Mouse (Mus musculus) lung, embryonic 14.5 days (tissue): ENCODE results near the gene Npffr2. TPM values are rescaled to one million over a fixed set of nuclear protein-coding genes. Genes with fewer than 3 reads are reported as not detected.

ENCODE experiments used
- ATAC-seq: fragments of 200-750 bp; cut with Nextera tagmentation; 2 replicates; pipeline ENCODE4 v1.8.0; 2017; ENCODE audit warnings: mild to moderate bottlenecking, moderate TSS enrichment, moderate library complexity; ENCODE audit not compliant: insufficient read depth
- DNase-seq: peaks from one replicate; pipeline ENCODE4 v3.0.0-alpha.2; 2015
- H3K27ac ChIP-seq: fragments of 300-500 bp; sonication (generic); 2 replicates; pipeline ENCODE4 v1.5.1; 2014; ENCODE audit warnings: low read depth, mild to moderate bottlenecking, moderate library complexity
- H3K27me3 ChIP-seq: fragments of 300-500 bp; sonication (generic); 2 replicates; pipeline ENCODE4 v1.6.1; 2014; ENCODE audit warnings: low read length, control low read depth; ENCODE audit not compliant: insufficient read depth
- H3K36me3 ChIP-seq: fragments of 300-500 bp; sonication (generic); 2 replicates; pipeline ENCODE4 v1.6.1; 2014; ENCODE audit warnings: control low read depth; ENCODE audit not compliant: insufficient read depth
- H3K4me1 ChIP-seq: fragments of 300-500 bp; sonication (generic); 2 replicates; pipeline ENCODE4 v1.6.1; 2014; ENCODE audit warnings: antibody characterized with exemption, control low read depth; ENCODE audit not compliant: insufficient read depth
- H3K4me2 ChIP-seq: fragments of 300-500 bp; sonication (generic); 2 replicates; pipeline ENCODE4 v1.6.1; 2014; ENCODE audit warnings: mild to moderate bottlenecking
- H3K4me3 ChIP-seq: fragments of 300-500 bp; sonication (generic); 2 replicates; pipeline ENCODE4 v1.5.1; 2014; ENCODE audit warnings: low read depth, low read length
- H3K9ac ChIP-seq: fragments of 300-500 bp; sonication (generic); 2 replicates; pipeline ENCODE4 v1.6.1; 2014
- H3K9me3 ChIP-seq: fragments of 300-500 bp; sonication (generic); 2 replicates; pipeline ENCODE4 v1.6.1; 2016; ENCODE audit warnings: low read depth, low read length, control low read depth
- CTCF ChIP-seq: IDR thresholded peaks from 2 replicates; pipeline ENCODE4 v1.5.1; 2016; ENCODE audit warnings: antibody characterized with exemption, low read depth
- WGBS: fragments of 180-500 bp; shearing (Covaris S2); extraction: QIAGEN DNeasy Blood & Tissue Kit; methylation state at CpG from one replicate; pipeline ENCODE4 v1.1.7; 2014; 5-methylcytosine and 5-hydroxymethylcytosine counted together
- polyA plus RNA-seq: library from polyadenylated mRNA; unstranded; fragments of >200 nt; fragmentation: Nextera tagmentation; extraction: Ambion mirVana; gene quantifications from 2 replicates; pipeline ENCODE4 v1.2.1, GENCODE M21; 2014

Gene Npffr2
- 0.11 TPM in 1 of 2 replicates, not detected in the other for polyA plus RNA-seq

DNA sequence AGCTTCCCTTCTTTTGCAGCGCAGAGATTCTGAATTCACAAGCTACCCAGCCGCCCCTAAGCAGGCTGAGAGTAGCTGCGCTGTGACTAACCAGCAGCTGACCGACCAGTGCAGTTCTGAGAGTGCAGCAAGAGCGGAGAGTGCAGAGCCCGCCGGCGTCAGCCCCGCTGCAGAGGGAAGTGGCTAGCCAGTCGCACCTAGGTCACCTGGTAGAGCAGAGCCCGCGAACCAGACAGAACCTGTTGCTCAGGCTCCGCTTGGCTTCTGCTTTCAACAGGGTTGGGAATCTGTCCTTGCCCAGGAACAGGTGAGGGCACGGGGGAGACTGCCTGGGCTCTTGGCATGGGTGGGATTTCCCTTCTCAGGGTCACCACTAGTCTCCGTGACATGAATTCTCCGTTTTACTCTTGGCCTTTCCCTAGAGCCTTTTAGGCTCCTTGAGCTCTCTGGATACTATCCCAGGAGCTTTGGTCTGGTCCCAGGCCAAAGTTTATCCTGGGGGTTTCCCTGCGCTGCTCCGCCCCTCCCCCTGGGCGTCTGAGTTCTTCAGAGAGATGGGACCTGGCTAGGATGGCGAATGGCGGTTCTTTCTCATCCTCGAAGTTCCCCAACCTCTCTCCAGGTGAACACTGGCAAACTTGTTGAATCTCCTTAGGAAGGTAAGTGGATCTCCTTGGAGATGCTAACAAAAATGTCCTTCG lies at the start of gene Npffr2:
Gene Npffr2 (plus strand): TSS at position 552 of the 701 bp plus-strand sequence.
- H3K27ac ChIP-seq, result no peak within 1 kb of the TSS
- no peak for TF ChIP-seq CTCF
- 3% methylated on average over 23 of the region's 23 CpGs for WGBS
- H3K9me3 ChIP-seq, result no peaks in the 10 kb centered on the region
- H3K9ac ChIP-seq, result peak within 1 kb of the TSS; percentile 4
- H3K4me3 ChIP-seq, result peak within 1 kb of the TSS; percentile 32
- peaks cover 5% of the 10 kb centered on the region; the same call in 1 of the 2 replicates for H3K27me3 ChIP-seq
- DNase-seq (peak; percentile 70), ATAC-seq (peak; percentile 89)
- no peaks in the 10 kb centered on the region for H3K4me1 ChIP-seq
- no peaks in the 10 kb centered on the region for H3K36me3 ChIP-seq
- H3K4me2 ChIP-seq, result peak within 1 kb of the TSS; percentile 65

DNA sequence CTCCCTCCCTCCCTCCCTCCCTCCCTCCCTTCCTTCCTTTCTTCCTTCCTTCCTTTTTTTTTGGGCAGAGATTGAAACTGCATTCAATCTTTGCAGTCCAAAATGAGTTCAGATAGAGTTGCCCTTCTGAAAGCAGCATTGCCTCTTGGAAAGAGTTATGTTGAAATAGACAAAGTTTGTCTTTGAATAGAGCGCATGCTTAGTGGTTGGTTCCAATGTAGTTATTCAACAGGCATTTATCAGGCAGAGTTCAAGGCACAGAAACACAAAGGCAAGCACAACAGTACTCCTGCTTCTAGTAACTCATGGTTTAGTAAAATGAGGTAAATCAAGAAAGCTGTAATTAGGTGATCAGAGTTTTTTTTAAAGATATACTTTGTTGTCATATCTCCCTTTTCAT lies 34.7 kb upstream of the Npffr2 start:
- 97% methylated on average over 1 of the region's 1 CpGs for WGBS
- Histone ChIP-seq H3K4me1 (no peaks in the 10 kb centered on the region), H3K27me3 (no peaks in the 10 kb centered on the region), H3K36me3 (no peaks in the 10 kb centered on the region), H3K27ac (no peak overlapping the region), H3K9me3 (no peaks in the 10 kb centered on the region), H3K4me3 (no peak overlapping the region), H3K9ac (no peak overlapping the region), H3K4me2 (no peak overlapping the region)
- ATAC-seq (no peak), DNase-seq (no peak)
- TF ChIP-seq CTCF, result no peak

DNA sequence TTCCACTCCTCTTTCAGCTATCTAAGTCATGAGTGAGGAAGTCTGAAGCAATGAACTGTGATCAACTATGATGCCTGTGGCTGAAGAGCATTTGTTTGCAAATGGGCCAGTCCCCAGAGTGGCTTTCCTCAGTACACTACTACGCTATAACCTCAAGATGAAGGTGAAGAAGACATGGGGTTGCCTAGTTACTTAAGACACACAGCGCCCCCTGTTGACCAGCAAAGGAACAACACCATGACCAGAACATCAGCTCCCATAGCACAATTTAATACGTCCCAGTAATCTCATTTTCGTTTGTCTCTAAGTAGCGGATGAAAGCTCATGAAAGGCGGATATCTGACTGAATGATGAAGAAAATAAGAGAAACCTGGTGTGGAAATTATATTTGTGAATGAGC lies 27.0 kb upstream of the Npffr2 start:
- TF ChIP-seq CTCF, result peak; percentile 57
- Histone ChIP-seq H3K27ac (no peak overlapping the region), H3K4me2 (no peak overlapping the region), H3K27me3 (no peaks in the 10 kb centered on the region), H3K4me3 (no peak overlapping the region), H3K36me3 (no peaks in the 10 kb centered on the region), H3K4me1 (no peaks in the 10 kb centered on the region), H3K9me3 (no peaks in the 10 kb centered on the region), H3K9ac (no peak overlapping the region)
- DNase-seq (peak; percentile 40), ATAC-seq (no peak)
- 52% methylated on average over 6 of the region's 6 CpGs for WGBS

DNA sequence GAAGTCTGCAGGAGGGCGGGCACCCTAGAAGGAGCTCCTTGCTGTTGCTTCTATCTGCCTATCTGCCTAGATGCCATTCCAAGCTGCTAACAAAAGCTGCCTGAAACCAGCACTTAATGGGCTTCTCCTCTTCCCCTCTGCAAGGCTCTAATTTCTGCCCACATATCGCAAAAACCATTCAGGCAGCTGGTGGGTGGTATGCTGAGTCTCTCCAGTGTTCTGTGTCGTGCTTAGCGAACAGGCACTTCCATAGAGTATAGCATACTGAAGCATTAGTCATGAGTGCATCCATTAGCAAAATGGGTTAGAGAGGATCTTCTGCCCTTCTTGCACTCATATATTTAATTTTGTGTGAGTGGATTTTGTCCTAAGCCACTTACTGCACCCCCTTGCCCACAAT lies 8.6 kb upstream of the Npffr2 start:
- no peak overlapping the region for H3K9ac ChIP-seq
- H3K27me3 ChIP-seq, result no peaks in the 10 kb centered on the region
- H3K4me2 ChIP-seq, result no peak overlapping the region
- H3K9me3 ChIP-seq, result no peaks in the 10 kb centered on the region; the same call in 1 of the 2 replicates
- no peak overlapping the region for H3K4me3 ChIP-seq
- DNase-seq (no peak), ATAC-seq (no peak)
- H3K27ac ChIP-seq, result no peak overlapping the region
- H3K4me1 ChIP-seq, result no peaks in the 10 kb centered on the region
- no peak for TF ChIP-seq CTCF
- 79% methylated on average over 4 of the region's 4 CpGs for WGBS
- H3K36me3 ChIP-seq, result no peaks in the 10 kb centered on the region

DNA sequence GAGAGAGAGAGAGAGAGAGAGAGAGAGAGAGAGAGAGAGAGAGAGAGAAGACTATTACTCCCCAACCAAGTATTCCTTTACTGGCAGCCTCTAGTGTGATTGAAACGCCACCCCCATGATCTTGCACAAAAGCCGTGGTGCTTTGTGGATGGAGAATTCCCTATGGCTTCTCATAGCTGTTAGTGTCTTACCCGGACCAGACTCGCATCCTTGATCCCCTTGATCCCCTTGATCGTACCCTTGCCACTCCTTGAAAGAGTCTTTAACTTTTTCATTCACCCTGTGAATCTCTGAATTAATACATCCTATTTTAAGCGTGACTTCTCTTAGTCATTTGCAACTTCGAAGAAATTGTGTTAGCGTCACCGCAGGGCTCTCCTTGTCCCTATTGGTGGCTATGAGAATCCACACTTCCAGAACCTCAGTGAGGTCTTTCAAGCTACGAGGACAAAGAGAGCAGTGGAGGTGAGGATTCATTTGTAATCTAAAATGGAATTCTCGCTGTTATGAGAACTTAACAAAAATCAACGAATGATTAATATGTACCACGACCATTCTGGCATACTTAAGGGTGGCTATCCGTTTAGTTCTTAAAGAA lies 949 bp upstream of the Npffr2 start:
- TF ChIP-seq CTCF, result no peak
- Histone ChIP-seq H3K4me1 (no peaks in the 10 kb centered on the region), H3K9me3 (no peaks in the 10 kb centered on the region), H3K36me3 (no peaks in the 10 kb centered on the region), H3K27ac (no peak overlapping the region), H3K4me2 (peak overlapping the region; percentile 65), H3K4me3 (peak overlapping the region; percentile 32), H3K9ac (peak overlapping the region; percentile 4; the same call in 1 of the 2 replicates), H3K27me3 (peaks cover 5% of the 10 kb centered on the region; the same call in 1 of the 2 replicates)
- ATAC-seq, result peak; percentile 47; the same call in 1 of the 2 replicates
- peak; percentile 13 for DNase-seq
- 7% methylated on average over 14 of the region's 14 CpGs for WGBS

DNA sequence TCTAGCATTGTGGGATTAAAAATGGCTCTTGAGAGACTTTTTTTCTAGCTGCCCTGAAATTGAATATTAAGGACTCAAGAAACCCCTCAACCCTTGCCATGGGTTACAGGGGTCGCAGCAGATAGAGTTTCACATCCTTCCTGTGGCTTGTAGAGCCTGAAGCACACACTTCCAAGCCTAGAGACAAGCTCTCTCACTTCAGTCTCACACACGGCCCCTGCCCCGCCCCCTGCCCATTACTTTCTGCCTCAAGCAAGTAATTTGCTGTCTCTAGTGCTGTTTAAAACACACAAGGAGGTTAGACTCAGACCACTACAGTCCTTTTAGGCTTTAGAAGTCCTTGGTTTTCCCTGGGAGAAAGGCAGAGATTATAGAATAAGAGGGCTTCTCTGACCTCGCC lies 1.7 kb downstream of the Npffr2 start:
- H3K9me3 ChIP-seq, result no peaks in the 10 kb centered on the region
- H3K27me3 ChIP-seq, result peaks cover 5% of the 10 kb centered on the region; the same call in 1 of the 2 replicates
- H3K4me2 ChIP-seq, result no peak overlapping the region
- no peak overlapping the region for H3K9ac ChIP-seq
- no peaks in the 10 kb centered on the region for H3K4me1 ChIP-seq
- 28% methylated on average over 4 of the region's 4 CpGs for WGBS
- H3K4me3 ChIP-seq, result no peak overlapping the region
- H3K36me3 ChIP-seq, result no peaks in the 10 kb centered on the region
- no peak overlapping the region for H3K27ac ChIP-seq
- no peak for TF ChIP-seq CTCF
- DNase-seq, result no peak
- no peak for ATAC-seq

DNA sequence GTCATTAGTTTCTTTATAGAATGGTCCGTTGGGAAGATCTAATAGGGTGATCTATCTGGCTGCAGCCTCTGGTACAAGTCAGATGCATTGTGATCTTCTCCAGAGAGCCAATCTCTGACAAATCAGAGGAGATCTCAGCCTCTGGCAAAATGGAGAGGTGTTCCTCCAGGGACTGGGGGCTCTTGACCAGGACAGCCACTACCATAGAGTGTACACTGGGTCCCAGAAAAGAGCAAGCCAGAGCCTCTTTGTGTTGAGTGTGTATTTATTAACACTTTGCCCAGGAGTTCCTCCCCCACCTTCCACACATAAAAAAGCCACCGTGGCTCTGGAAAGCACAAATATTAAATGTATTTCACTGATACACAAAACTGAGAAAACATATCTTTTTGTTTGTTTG lies 2.2 kb downstream of the Npffr2 start:
- H3K27ac ChIP-seq, result no peak overlapping the region
- ATAC-seq, result no peak
- H3K9ac ChIP-seq, result no peak overlapping the region
- no peak overlapping the region for H3K4me3 ChIP-seq
- no peak for DNase-seq
- TF ChIP-seq CTCF, result no peak
- WGBS, result 52% methylated on average over 2 of the region's 2 CpGs
- peaks cover 5% of the 10 kb centered on the region; the same call in 1 of the 2 replicates for H3K27me3 ChIP-seq
- H3K36me3 ChIP-seq, result no peaks in the 10 kb centered on the region
- H3K4me1 ChIP-seq, result no peaks in the 10 kb centered on the region
- H3K9me3 ChIP-seq, result no peaks in the 10 kb centered on the region
- H3K4me2 ChIP-seq, result no peak overlapping the region
